Mouse (Mus musculus) forebrain, embryonic 11.5 days (tissue): ENCODE data around the gene Hpcal1. TPM values are rescaled to one million over a fixed set of nuclear protein-coding genes. Genes with fewer than 3 reads are reported as not detected.

ENCODE experiments used
- ATAC-seq: fragments of 200-750 bp; cut with Nextera tagmentation; replicated peaks from 2 replicates; pipeline ENCODE4 v1.8.0; 2017; ENCODE audit warnings: moderate TSS enrichment; ENCODE audit not compliant: low FRiP score
- DNase-seq: peaks from one replicate; pipeline ENCODE4 v3.0.0-alpha.2; 2017; ENCODE audit warnings: low spot score
- H3K27ac ChIP-seq: fragments of 300-500 bp; sonication (generic); 2 replicates; pipeline ENCODE4 v1.5.1; 2014; ENCODE audit warnings: low read depth, low read length
- H3K27me3 ChIP-seq: fragments of 300-500 bp; sonication (generic); 2 replicates; pipeline ENCODE4 v1.6.1; 2014; ENCODE audit warnings: mild to moderate bottlenecking, low read length, mixed read lengths; ENCODE audit not compliant: control insufficient read depth, insufficient read depth
- H3K36me3 ChIP-seq: fragments of 300-500 bp; sonication (generic); 2 replicates; pipeline ENCODE4 v1.6.1; 2014; ENCODE audit warnings: mild to moderate bottlenecking, low read length, moderate library complexity, mixed read lengths; ENCODE audit not compliant: control insufficient read depth, insufficient read depth
- H3K4me1 ChIP-seq: fragments of 300-500 bp; sonication (generic); replicated peaks from 2 replicates; pipeline ENCODE4 v1.6.1; 2014; ENCODE audit warnings: low read length, mixed read lengths; ENCODE audit not compliant: control insufficient read depth, insufficient read depth
- H3K4me2 ChIP-seq: fragments of 300-500 bp; sonication (generic); 2 replicates; pipeline ENCODE4 v1.6.1; 2014; ENCODE audit warnings: low read depth, mild to moderate bottlenecking, low read length, moderate library complexity, mixed read lengths; ENCODE audit not compliant: severe bottlenecking
- H3K4me3 ChIP-seq: fragments of 300-500 bp; sonication (generic); 2 replicates; pipeline ENCODE4 v1.5.1; 2014; ENCODE audit warnings: low read depth, low read length
- H3K9ac ChIP-seq: fragments of 300-500 bp; sonication (generic); 2 replicates; pipeline ENCODE4 v1.6.1; 2014; ENCODE audit warnings: low read length
- H3K9me3 ChIP-seq: fragments of 300-500 bp; sonication (generic); 2 replicates; pipeline ENCODE4 v1.6.1; 2016; ENCODE audit warnings: low read length, mixed read lengths; ENCODE audit not compliant: control insufficient read depth
- WGBS: fragments of 180-500 bp; shearing (Covaris S2); extraction: QIAGEN DNeasy Blood & Tissue Kit; methylation state at CpG from one replicate; pipeline ENCODE4 v1.1.7; 2014; 5-methylcytosine and 5-hydroxymethylcytosine counted together
- polyA plus RNA-seq: library from polyadenylated mRNA; unstranded; fragments of >200 nt; fragmentation: Nextera tagmentation; extraction: Ambion mirVana; gene quantifications from 2 replicates; pipeline ENCODE4 v1.2.1, GENCODE M21; 2014

The Hpcal1 gene
- polyA plus RNA-seq, 1 experiment from 2014 or later: 41.9 TPM

GRCm38 (mm10) chr12:17712571-17712970 lies 21.9 kb downstream of the Hpcal1 start:
- Histone ChIP-seq H3K36me3 (no peaks in the 10 kb centered on the region), H3K9ac (no peak overlapping the region), H3K4me3 (no peak overlapping the region), H3K4me1 (peaks cover 15% of the 10 kb centered on the region), H3K4me2 (no peak overlapping the region), H3K9me3 (no peaks in the 10 kb centered on the region), H3K27ac (no peak overlapping the region), H3K27me3 (no peaks in the 10 kb centered on the region)
- DNase-seq (no peak), ATAC-seq (no peak)
- WGBS: 52% methylated on average over 1 of the region's 1 CpGs

GRCm38 (mm10) chr12:17715720-17716478 lies 25.2 kb downstream of the Hpcal1 start:
- DNase-seq: no peak
- Histone ChIP-seq H3K9ac (no peak overlapping the region), H3K4me2 (no peak overlapping the region), H3K27ac (no peak overlapping the region), H3K27me3 (no peaks in the 10 kb centered on the region), H3K9me3 (no peaks in the 10 kb centered on the region), H3K4me3 (no peak overlapping the region), H3K4me1 (no peaks in the 10 kb centered on the region), H3K36me3 (no peaks in the 10 kb centered on the region)
- ATAC-seq: no peak
- WGBS: 96% methylated on average over 4 of the region's 4 CpGs

GRCm38 (mm10) chr12:17717257-17717656 lies 26.6 kb downstream of the Hpcal1 start:
- H3K9me3 ChIP-seq: no peaks in the 10 kb centered on the region
- no peak for ATAC-seq
- DNase-seq: no peak
- H3K27me3 ChIP-seq: no peaks in the 10 kb centered on the region
- WGBS: 100% methylated on average over 1 of the region's 1 CpGs
- no peak overlapping the region for H3K4me2 ChIP-seq
- H3K4me3 ChIP-seq: no peak overlapping the region
- no peaks in the 10 kb centered on the region for H3K4me1 ChIP-seq
- H3K27ac ChIP-seq: no peak overlapping the region
- H3K36me3 ChIP-seq: no peaks in the 10 kb centered on the region
- H3K9ac ChIP-seq: no peak overlapping the region

- Histone ChIP-seq H3K4me1 (no peaks in the 10 kb centered on the region), H3K4me3 (no peak overlapping the region), H3K27me3 (no peaks in the 10 kb centered on the region), H3K27ac (no peak overlapping the region), H3K36me3 (no peaks in the 10 kb centered on the region), H3K4me2 (no peak overlapping the region), H3K9ac (no peak overlapping the region), H3K9me3 (no peaks in the 10 kb centered on the region)
- 89% methylated on average over 6 of the region's 6 CpGs for WGBS
- no peak for ATAC-seq
- no peak for DNase-seq
Observed at GRCm38 (mm10) chr12:17718146-17718545, 27.5 kb downstream of the Hpcal1 start.

- DNase-seq (no peak), ATAC-seq (no peak)
- Histone ChIP-seq H3K4me2 (no peak overlapping the region), H3K9me3 (no peaks in the 10 kb centered on the region), H3K4me1 (peaks cover 2% of the 10 kb centered on the region; the same call in 1 of the 2 replicates), H3K27ac (no peak overlapping the region), H3K36me3 (no peaks in the 10 kb centered on the region), H3K27me3 (no peaks in the 10 kb centered on the region), H3K9ac (no peak overlapping the region), H3K4me3 (no peak overlapping the region)
Observed at GRCm38 (mm10) chr12:17721058-17721457, 30.4 kb downstream of the Hpcal1 start.

- Histone ChIP-seq H3K9ac (no peak overlapping the region), H3K4me3 (no peak overlapping the region), H3K4me2 (no peak overlapping the region), H3K27ac (no peak overlapping the region), H3K36me3 (no peaks in the 10 kb centered on the region), H3K9me3 (no peaks in the 10 kb centered on the region), H3K27me3 (no peaks in the 10 kb centered on the region), H3K4me1 (peaks cover 9% of the 10 kb centered on the region)
- ATAC-seq (no peak), DNase-seq (no peak)
- WGBS: 94% methylated on average over 13 of the region's 13 CpGs
Observed at GRCm38 (mm10) chr12:17722452-17723181, 32.0 kb downstream of the Hpcal1 start.

- no peak for DNase-seq
- H3K36me3 ChIP-seq: no peaks in the 10 kb centered on the region
- WGBS: 86% methylated on average over 1 of the region's 1 CpGs
- ATAC-seq: no peak
- no peak overlapping the region for H3K4me2 ChIP-seq
- no peak overlapping the region for H3K4me3 ChIP-seq
- H3K9ac ChIP-seq: no peak overlapping the region
- no peak overlapping the region for H3K27ac ChIP-seq
- peaks cover 11% of the 10 kb centered on the region for H3K4me1 ChIP-seq
- H3K9me3 ChIP-seq: no peaks in the 10 kb centered on the region
- H3K27me3 ChIP-seq: no peaks in the 10 kb centered on the region
Observed at GRCm38 (mm10) chr12:17723182-17723570, 32.5 kb downstream of the Hpcal1 start.

GRCm38 (mm10) chr12:17723999-17724398 lies 33.3 kb downstream of the Hpcal1 start:
- no peak for ATAC-seq
- no peaks in the 10 kb centered on the region for H3K36me3 ChIP-seq
- no peak overlapping the region for H3K9ac ChIP-seq
- H3K27me3 ChIP-seq: no peaks in the 10 kb centered on the region
- no peak overlapping the region for H3K4me2 ChIP-seq
- no peak for DNase-seq
- H3K27ac ChIP-seq: no peak overlapping the region
- no peaks in the 10 kb centered on the region for H3K9me3 ChIP-seq
- H3K4me1 ChIP-seq: peaks cover 11% of the 10 kb centered on the region
- no peak overlapping the region for H3K4me3 ChIP-seq
- WGBS: 79% methylated on average over 6 of the region's 6 CpGs
